Mouse (Mus musculus): ENCODE measurements around the gene Acbd7.

Acbd7 gene

DNA sequence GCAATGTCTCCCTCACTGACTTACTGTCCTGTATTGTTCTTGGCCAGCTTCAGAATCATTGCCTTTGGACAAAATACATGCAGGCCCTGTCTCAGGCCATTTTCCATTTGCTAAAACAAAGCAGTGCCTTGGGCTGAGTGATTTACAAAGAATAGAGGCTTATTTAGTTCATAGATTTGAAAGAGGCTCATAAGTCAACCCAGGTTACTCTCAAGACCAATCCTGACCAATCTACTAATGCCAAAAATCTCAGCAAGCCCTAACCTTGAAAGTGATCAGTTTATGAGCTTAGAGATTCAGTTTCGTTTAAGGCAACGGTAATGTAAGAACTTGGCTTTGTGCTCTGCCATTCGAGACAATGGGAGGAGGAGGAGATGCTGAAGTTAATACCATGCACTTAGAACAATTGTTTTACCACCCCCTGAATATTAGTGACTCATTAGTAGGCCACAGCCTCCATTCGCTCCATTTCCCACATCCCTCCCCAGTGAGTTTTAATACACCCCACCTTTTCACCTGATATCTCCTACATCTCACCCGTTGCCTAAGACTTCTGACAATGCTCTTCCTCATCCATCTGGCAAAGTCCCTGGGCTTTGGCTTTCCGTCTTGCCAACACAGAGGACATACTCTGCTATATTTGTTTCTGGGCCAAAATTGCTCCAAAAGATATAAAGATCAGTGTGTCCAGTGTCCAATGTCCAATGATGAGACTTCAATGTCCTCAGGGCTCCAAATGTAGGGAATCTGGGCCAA is 51.3 kb downstream of the Acbd7 start:
- no peak for DNase-seq
